Mouse (Mus musculus): ENCODE data around the gene Enpp1.

GRCm38 (mm10) chr10:24592969-24593368 lies 119.0 kb downstream of the Enpp1 start:
- no peak for TF ChIP-seq CTCF (IDR thresholded peaks at IDR 0.05; ENCODE audit: low read depth, low read length)
- TF ChIP-seq EP300 (IDR thresholded peaks at IDR 0.05; ENCODE audit: insufficient read depth, low read depth, low read length), result no peak
- TF ChIP-seq POLR2A (IDR thresholded peaks at IDR 0.05; ENCODE audit: insufficient read depth, low read length), result no peak

Measured in ES-Bruce4 (cell line).